Mouse (Mus musculus): ENCODE measurements around the gene Serpinb6a. TPM values are rescaled to one million over a fixed set of nuclear protein-coding genes. Genes with fewer than 3 reads are reported as not detected.
"Not testable (repeated sequence)": the region's sequence is repeated elsewhere in the genome, so short reads cannot be mapped to it uniquely, and the experiment has no call there.

Serpinb6a gene
- total RNA-seq, 1 experiment from 2014 or later = 32.1 TPM

DNA sequence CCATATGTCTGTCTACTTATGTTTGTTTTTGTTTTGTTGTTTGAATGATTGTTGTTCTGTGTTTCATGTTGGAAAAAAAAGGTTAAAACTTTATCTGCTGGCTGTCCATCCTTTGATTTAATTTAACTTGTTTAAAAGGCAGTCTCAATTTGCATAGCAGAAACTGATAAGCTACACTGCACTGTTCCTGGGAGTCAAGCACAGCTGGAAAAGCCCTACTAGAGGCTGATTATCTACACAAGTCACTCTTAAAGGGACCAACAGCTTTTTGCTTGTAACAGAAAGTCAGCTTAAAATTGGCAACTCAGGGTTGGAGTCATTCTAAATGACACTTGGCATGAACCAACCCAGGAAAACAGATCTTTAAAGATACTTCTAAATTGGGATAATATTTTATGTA lies 65.0 kb downstream of the Serpinb6a start:
- ATAC-seq (replicated peaks in 1 of 2; ENCODE audit: insufficient read depth in 1 of 2, low FRiP score in 2 of 2, low TSS enrichment in 1 of 2, low read depth in 1 of 2, poor library complexity in 2 of 2, severe bottlenecking in 2 of 2) = not testable (repeated sequence)

DNA sequence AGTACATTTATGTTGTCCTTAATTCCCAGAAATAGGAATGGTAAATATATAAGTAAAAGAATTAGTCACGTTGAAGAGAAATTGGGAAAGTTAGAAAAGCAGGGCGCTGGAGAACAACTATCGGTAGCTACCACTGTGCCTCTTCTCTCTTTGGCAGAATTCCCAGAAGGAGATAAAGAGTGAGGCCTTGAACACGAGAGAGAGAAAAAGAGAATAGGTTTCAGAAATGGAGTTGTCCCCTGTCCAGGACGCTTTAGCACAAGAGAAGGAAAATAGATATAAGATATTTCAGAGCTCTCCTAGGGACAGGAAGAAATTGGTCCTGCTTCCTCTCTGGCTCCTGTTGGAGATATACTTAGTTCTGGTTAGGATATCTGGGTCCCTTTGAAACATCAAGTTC lies 65.4 kb downstream of the Serpinb6a start:
- no peak for ATAC-seq (replicated peaks in 1 of 2; ENCODE audit: insufficient read depth in 1 of 2, low FRiP score in 2 of 2, low TSS enrichment in 1 of 2, low read depth in 1 of 2, poor library complexity in 2 of 2, severe bottlenecking in 2 of 2)

DNA sequence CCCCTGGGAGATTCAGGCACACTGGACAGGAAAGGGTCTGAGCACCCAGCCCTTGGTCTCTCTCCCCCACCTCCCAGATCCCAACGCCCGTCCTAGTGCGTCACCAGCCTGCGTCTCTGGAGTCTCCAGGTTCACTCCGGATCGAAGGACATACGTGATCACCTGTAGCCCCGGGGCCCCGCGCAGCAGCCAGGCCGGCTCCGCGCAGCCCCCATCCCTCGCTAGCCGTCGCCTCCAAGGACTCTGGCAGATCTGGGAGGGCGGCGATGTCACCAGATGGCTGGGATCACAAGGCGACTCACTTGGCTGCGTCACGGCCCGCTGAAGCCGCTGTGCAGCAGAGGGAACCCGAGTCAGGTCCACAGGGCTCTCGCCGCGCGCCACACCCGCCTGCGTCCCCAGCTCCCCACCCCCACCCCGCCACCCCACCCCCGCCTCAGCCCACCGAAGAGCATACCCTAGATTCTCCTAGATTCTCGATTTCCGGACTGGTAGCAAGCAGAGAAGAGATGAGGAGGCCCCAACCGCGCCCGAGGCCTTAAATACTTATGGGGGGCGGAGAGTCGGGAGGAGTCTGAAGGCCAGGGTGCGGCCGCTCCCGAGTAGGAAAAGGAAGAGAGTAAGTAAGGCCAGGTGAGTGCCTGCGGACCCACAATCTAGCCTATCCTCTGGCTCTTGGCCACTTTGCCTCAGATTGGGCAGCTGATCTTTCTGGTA lies 67.0 kb downstream of the Serpinb6a start:
- peak; percentile 40 to 48; a peak in 1 of 4 replicates for ATAC-seq (replicated peaks in 1 of 2; ENCODE audit: insufficient read depth in 1 of 2, low FRiP score in 2 of 2, low TSS enrichment in 1 of 2, low read depth in 1 of 2, poor library complexity in 2 of 2, severe bottlenecking in 2 of 2)

GRCm38 (mm10) chr13:33934743-33935142 lies 67.9 kb downstream of the Serpinb6a start:
- ATAC-seq (replicated peaks in 1 of 2; ENCODE audit: insufficient read depth in 1 of 2, low FRiP score in 2 of 2, low TSS enrichment in 1 of 2, low read depth in 1 of 2, poor library complexity in 2 of 2, severe bottlenecking in 2 of 2) = no peak

DNA sequence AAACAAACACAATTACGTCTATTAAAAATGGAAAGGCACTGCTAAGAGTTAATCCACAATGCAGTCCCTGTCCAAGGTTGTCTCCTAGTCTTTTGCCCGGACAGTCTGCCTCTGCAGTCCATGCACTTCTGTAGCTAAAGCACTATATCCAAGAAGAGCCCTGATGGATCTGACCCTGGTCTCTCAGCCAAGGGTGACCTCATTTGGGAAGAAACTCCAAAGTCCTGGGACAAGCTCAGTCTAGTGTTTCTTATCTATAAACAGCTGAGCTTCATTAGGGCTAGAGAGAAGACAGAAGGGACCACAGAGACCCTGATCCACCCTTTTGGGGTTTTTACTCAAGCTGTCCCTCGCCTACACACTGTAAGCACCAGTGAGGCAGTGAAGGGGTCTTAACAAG lies 71.7 kb downstream of the Serpinb6a start:
- no peak for ATAC-seq (replicated peaks in 1 of 2; ENCODE audit: insufficient read depth in 1 of 2, low FRiP score in 2 of 2, low TSS enrichment in 1 of 2, low read depth in 1 of 2, poor library complexity in 2 of 2, severe bottlenecking in 2 of 2)

DNA sequence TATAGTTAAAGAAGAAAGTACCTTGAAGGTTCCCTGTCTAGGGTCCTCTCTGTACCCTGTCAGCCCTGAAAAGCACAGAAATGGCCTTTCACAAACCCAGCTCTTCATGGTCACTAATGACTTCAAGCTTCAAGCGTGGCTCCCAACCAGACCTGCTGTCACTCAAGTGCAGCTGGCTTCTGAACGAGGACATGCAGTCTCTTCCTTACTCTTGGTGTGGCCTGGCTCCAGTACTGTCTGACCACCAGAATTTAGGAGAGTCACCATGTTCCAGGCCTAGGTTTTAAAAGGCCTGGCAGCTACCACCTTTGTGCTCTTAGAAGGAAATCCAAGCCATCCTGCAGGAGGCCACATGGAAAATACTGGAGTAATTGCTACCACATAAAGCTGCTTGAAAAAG lies 72.3 kb downstream of the Serpinb6a start:
- ATAC-seq (replicated peaks in 1 of 2; ENCODE audit: insufficient read depth in 1 of 2, low FRiP score in 2 of 2, low TSS enrichment in 1 of 2, low read depth in 1 of 2, poor library complexity in 2 of 2, severe bottlenecking in 2 of 2) = no peak

GRCm38 (mm10) chr13:33921699-33922098 lies 80.9 kb downstream of the Serpinb6a start:
- no peak for ATAC-seq (replicated peaks in 1 of 2; ENCODE audit: insufficient read depth in 1 of 2, low FRiP score in 2 of 2, low TSS enrichment in 1 of 2, low read depth in 1 of 2, poor library complexity in 2 of 2, severe bottlenecking in 2 of 2)

GRCm38 (mm10) chr13:33921041-33921440 lies 81.6 kb downstream of the Serpinb6a start:
- ATAC-seq (replicated peaks in 1 of 2; ENCODE audit: insufficient read depth in 1 of 2, low FRiP score in 2 of 2, low TSS enrichment in 1 of 2, low read depth in 1 of 2, poor library complexity in 2 of 2, severe bottlenecking in 2 of 2) = no peak

- no peak for ATAC-seq (replicated peaks in 1 of 2; ENCODE audit: insufficient read depth in 1 of 2, low FRiP score in 2 of 2, low TSS enrichment in 1 of 2, low read depth in 1 of 2, poor library complexity in 2 of 2, severe bottlenecking in 2 of 2)
Measured at GRCm38 (mm10) chr13:33906821-33907220, 95.8 kb downstream of the Serpinb6a start.

- ATAC-seq (replicated peaks in 1 of 2; ENCODE audit: insufficient read depth in 1 of 2, low FRiP score in 2 of 2, low TSS enrichment in 1 of 2, low read depth in 1 of 2, poor library complexity in 2 of 2, severe bottlenecking in 2 of 2) = no peak; a peak in 1 of 4 replicates
Measured at GRCm38 (mm10) chr13:33905176-33905954, 97.2 kb downstream of the Serpinb6a start, which contains the start of gene Serpinb6c. TSS of gene Serpinb6c (minus strand) at chr13:33905708.

- ATAC-seq (replicated peaks in 1 of 2; ENCODE audit: insufficient read depth in 1 of 2, low FRiP score in 2 of 2, low TSS enrichment in 1 of 2, low read depth in 1 of 2, poor library complexity in 2 of 2, severe bottlenecking in 2 of 2) = no peak
Measured at GRCm38 (mm10) chr13:33903290-33903689, 99.3 kb downstream of the Serpinb6a start.

- peak; percentile 42 to 46; a peak in 1 of 4 replicates for ATAC-seq (replicated peaks in 1 of 2; ENCODE audit: insufficient read depth in 1 of 2, low FRiP score in 2 of 2, low TSS enrichment in 1 of 2, low read depth in 1 of 2, poor library complexity in 2 of 2, severe bottlenecking in 2 of 2)
Measured at GRCm38 (mm10) chr13:33894207-33894606, 108.4 kb downstream of the Serpinb6a start.

Other genes starting within 250 kb of the Serpinb6a start
- not detected in 2 replicates for gene Serpinb6e, start 159.4 kb downstream of the Serpinb6a start, total RNA-seq (2017)
- not detected in 2 replicates for gene Serpinb6c, start 97.1 kb downstream of the Serpinb6a start, total RNA-seq (2017)
- 15.6 and 25.7 TPM in 2 replicates for gene Nqo2, start 38.1 kb downstream of the Serpinb6a start, total RNA-seq (2017)
- gene Ripk1, start 431 bp downstream of the Serpinb6a start, total RNA-seq (2017) = 64.7 and 66.1 TPM in 2 replicates
- gene Bphl, start 34.8 kb upstream of the Serpinb6a start, total RNA-seq (2017) = 21.3 and 29.8 TPM in 2 replicates
- gene Tubb2a, start 75.2 kb upstream of the Serpinb6a start, total RNA-seq (2017) = 4.8 and 7.3 TPM in 2 replicates
- gene Tubb2b, start 127.7 kb upstream of the Serpinb6a start, total RNA-seq (2017) = 0.25 TPM in 1 of 2 replicates, not detected in the other
- gene Psmg4, start 160.2 kb upstream of the Serpinb6a start, total RNA-seq (2017) = 197 and 238 TPM in 2 replicates